Mouse (Mus musculus) c-Kit-negative CD71-positive TER-119-positive erythroid progenitor cells, embryonic 14.5 days (primary cell): Measurements from ENCODE around the gene Birc3.

Experiments
- DNase-seq: peaks from one replicate; pipeline ENCODE4 v3.0.0-alpha.2; 2013; ENCODE audit warnings: low read depth, low spot score

Gene Birc3

GRCm38 (mm10) chr9:7822758-7823157, 50.2 kb downstream of the Birc3 start:
- DNase-seq, result no peak

GRCm38 (mm10) chr9:7805101-7805506, 67.9 kb downstream of the Birc3 start:
- no peak for DNase-seq
